Mouse (Mus musculus) hindbrain, embryonic 13.5 days (tissue): ENCODE measurements around the gene Gadd45gip1. TPM values are rescaled to one million over a fixed set of nuclear protein-coding genes. Genes with fewer than 3 reads are reported as not detected.
"Not testable (repeated sequence)": the region's sequence is repeated elsewhere in the genome, so short reads cannot be mapped to it uniquely, and the experiment has no call there.

Experiments used
- ATAC-seq: fragments of 200-750 bp; cut with Nextera tagmentation; 2 replicates; pipeline ENCODE4 v1.8.0; 2017; ENCODE audit warnings: moderate TSS enrichment; ENCODE audit not compliant: low FRiP score
- H3K27ac ChIP-seq: fragments of 300-500 bp; sonication (generic); 2 replicates; pipeline ENCODE4 v1.5.1; 2015; ENCODE audit warnings: inconsistent platforms, mild to moderate bottlenecking, moderate library complexity
- H3K27me3 ChIP-seq: fragments of 300-500 bp; sonication (generic); 2 replicates; pipeline ENCODE4 v1.6.1; 2015; ENCODE audit warnings: mild to moderate bottlenecking, inconsistent platforms
- H3K36me3 ChIP-seq: fragments of 300-500 bp; sonication (generic); 2 replicates; pipeline ENCODE4 v1.6.1; 2015; ENCODE audit warnings: mild to moderate bottlenecking, inconsistent platforms
- H3K4me1 ChIP-seq: fragments of 300-500 bp; sonication (generic); replicated peaks from 2 replicates; pipeline ENCODE4 v1.6.1; 2015; ENCODE audit warnings: inconsistent platforms
- H3K4me2 ChIP-seq: fragments of 300-500 bp; sonication (generic); 2 replicates; pipeline ENCODE4 v1.6.1; 2015; ENCODE audit warnings: inconsistent platforms, mild to moderate bottlenecking, moderate library complexity
- H3K4me3 ChIP-seq: fragments of 300-500 bp; sonication (generic); 2 replicates; pipeline ENCODE4 v1.5.1; 2015; ENCODE audit warnings: mild to moderate bottlenecking, inconsistent platforms
- H3K9ac ChIP-seq: fragments of 300-500 bp; sonication (generic); 2 replicates; pipeline ENCODE4 v1.6.1; 2015; ENCODE audit warnings: mild to moderate bottlenecking, inconsistent platforms
- H3K9me3 ChIP-seq: fragments of 300-500 bp; sonication (generic); 2 replicates; pipeline ENCODE4 v1.6.1; 2016; ENCODE audit warnings: inconsistent platforms
- WGBS: fragments of 180-500 bp; shearing (Covaris S2); methylation state at CpG from one replicate; pipeline ENCODE4 v1.1.7; 2015; 5-methylcytosine and 5-hydroxymethylcytosine counted together
- polyA plus RNA-seq: library from polyadenylated mRNA; unstranded; fragments of >200 nt; fragmentation: Nextera tagmentation; extraction: Ambion mirVana; gene quantifications from 2 replicates; pipeline ENCODE4 v1.2.1, GENCODE M21; 2015

Gadd45gip1 gene
- polyA plus RNA-seq, 1 experiment from 2014 or later, result 37.3 TPM

- H3K27ac ChIP-seq, result peak overlapping the region; percentile 80
- no peak overlapping the region for H3K4me2 ChIP-seq
- H3K9ac ChIP-seq, result peak overlapping the region; percentile 19; the same call in 1 of the 2 replicates
- H3K4me3 ChIP-seq, result no peak overlapping the region
- 0 out of 2 replicates have a peak, but pooled peaks cover 5% of the 10 kb centered on the region for H3K36me3 ChIP-seq
- H3K9me3 ChIP-seq, result no peaks in the 10 kb centered on the region
- ATAC-seq, result peak; percentile 41
- peaks cover 25% of the 10 kb centered on the region for H3K27me3 ChIP-seq
- WGBS, result 30% methylated on average over 19 of the region's 19 CpGs
- peaks cover 45% of the 10 kb centered on the region for H3K4me1 ChIP-seq
Measured at GRCm38 (mm10) chr8:84814555-84815441, 16.5 kb upstream of the Gadd45gip1 start.

GRCm38 (mm10) chr8:84815547-84815946 is 15.8 kb upstream of the Gadd45gip1 start:
- Histone ChIP-seq H3K4me3 (no peak overlapping the region), H3K36me3 (0 out of 2 replicates have a peak, but pooled peaks cover 5% of the 10 kb centered on the region), H3K4me1 (peaks cover 42% of the 10 kb centered on the region), H3K9ac (no peak overlapping the region), H3K9me3 (no peaks in the 10 kb centered on the region), H3K4me2 (no peak overlapping the region), H3K27me3 (peaks cover 25% of the 10 kb centered on the region), H3K27ac (peak overlapping the region; percentile 80)
- whole genome bisulfite sequencing, result 9% methylated on average over 9 of the region's 9 CpGs
- ATAC-seq, result peak; percentile 37; the same call in 1 of the 2 replicates

GRCm38 (mm10) chr8:84816117-84816516 is 15.2 kb upstream of the Gadd45gip1 start:
- Histone ChIP-seq H3K4me1 (peaks cover 37% of the 10 kb centered on the region), H3K4me3 (no peak overlapping the region), H3K27ac (peak overlapping the region; percentile 80), H3K36me3 (0 out of 2 replicates have a peak, but pooled peaks cover 5% of the 10 kb centered on the region), H3K9me3 (no peaks in the 10 kb centered on the region), H3K4me2 (no peak overlapping the region), H3K9ac (no peak overlapping the region), H3K27me3 (peaks cover 25% of the 10 kb centered on the region)
- no peak for ATAC-seq
- WGBS, result 77% methylated on average over 17 of the region's 17 CpGs

- 38% methylated on average over 3 of the region's 3 CpGs for WGBS
- Histone ChIP-seq H3K36me3 (no peaks in the 10 kb centered on the region), H3K27me3 (peaks cover 14% of the 10 kb centered on the region; the same call in 1 of the 2 replicates), H3K4me1 (peaks cover 16% of the 10 kb centered on the region), H3K4me3 (peak within 1 kb of the TSS; percentile 30), H3K4me2 (peak within 1 kb of the TSS; percentile 54), H3K9me3 (no peaks in the 10 kb centered on the region), H3K27ac (no peak within 1 kb of the TSS), H3K9ac (peak within 1 kb of the TSS; percentile 55)
- no peak for ATAC-seq
Measured at GRCm38 (mm10) chr8:84822723-84823122, 8.6 kb upstream of the Gadd45gip1 start, which contains the start of gene Dand5. Dand5 (minus strand) TSS chr8:84822823.

- peak; percentile 74 for ATAC-seq
- Histone ChIP-seq H3K27ac (no peak overlapping the region), H3K4me3 (peak overlapping the region; percentile 30), H3K9me3 (no peaks in the 10 kb centered on the region), H3K9ac (peak overlapping the region; percentile 55), H3K36me3 (no peaks in the 10 kb centered on the region), H3K4me2 (peak overlapping the region; percentile 54), H3K27me3 (peaks cover 14% of the 10 kb centered on the region; the same call in 1 of the 2 replicates), H3K4me1 (peaks cover 16% of the 10 kb centered on the region)
- under 1% methylated on average over 18 of the region's 18 CpGs for WGBS
Measured at GRCm38 (mm10) chr8:84823653-84824052, 7.7 kb upstream of the Gadd45gip1 start.

- Histone ChIP-seq H3K4me1 (peaks cover 16% of the 10 kb centered on the region), H3K9ac (no peak overlapping the region), H3K36me3 (no peaks in the 10 kb centered on the region), H3K9me3 (no peaks in the 10 kb centered on the region), H3K4me2 (no peak overlapping the region), H3K27ac (no peak overlapping the region), H3K27me3 (peaks cover 14% of the 10 kb centered on the region; the same call in 1 of the 2 replicates), H3K4me3 (no peak overlapping the region)
- WGBS, result 73% methylated on average over 4 of the region's 4 CpGs
- no peak for ATAC-seq
Measured at GRCm38 (mm10) chr8:84825636-84826035, 5.7 kb upstream of the Gadd45gip1 start.

GRCm38 (mm10) chr8:84826518-84826917 is 4.8 kb upstream of the Gadd45gip1 start:
- not testable (repeated sequence) for H3K4me3 ChIP-seq, H3K36me3 ChIP-seq, H3K9ac ChIP-seq, ATAC-seq, H3K27ac ChIP-seq, H3K9me3 ChIP-seq, H3K4me2 ChIP-seq
- Histone ChIP-seq H3K4me1 (peaks cover 16% of the 10 kb centered on the region), H3K27me3 (peaks cover 11% of the 10 kb centered on the region; the same call in 1 of the 2 replicates)
- WGBS, result 83% methylated on average over 2 of the region's 2 CpGs

- H3K4me1 ChIP-seq, result peaks cover 39% of the 10 kb centered on the region
- peak overlapping the region; percentile 98 for H3K27ac ChIP-seq
- H3K36me3 ChIP-seq, result peaks cover 33% of the 10 kb centered on the region
- peak overlapping the region; percentile 94 for H3K9ac ChIP-seq
- H3K4me2 ChIP-seq, result peak overlapping the region; percentile 68
- WGBS, result 1% methylated on average over 59 of the region's 59 CpGs
- H3K9me3 ChIP-seq, result no peaks in the 10 kb centered on the region
- peak overlapping the region; percentile 87 for H3K4me3 ChIP-seq
- ATAC-seq, result peak; percentile 72
- H3K27me3 ChIP-seq, result no peaks in the 10 kb centered on the region
Measured at GRCm38 (mm10) chr8:84832034-84832717, 854 bp downstream of the Gadd45gip1 start.

GRCm38 (mm10) chr8:84832759-84833742 is 1.7 kb downstream of the Gadd45gip1 start:
- Histone ChIP-seq H3K4me3 (peak overlapping the region; percentile 87), H3K9me3 (no peaks in the 10 kb centered on the region), H3K27ac (peak overlapping the region; percentile 98), H3K27me3 (no peaks in the 10 kb centered on the region), H3K9ac (peak overlapping the region; percentile 94), H3K36me3 (peaks cover 42% of the 10 kb centered on the region), H3K4me1 (peaks cover 39% of the 10 kb centered on the region), H3K4me2 (peak overlapping the region; percentile 68)
- WGBS, result 70% methylated on average over 10 of the region's 10 CpGs
- ATAC-seq, result no peak

GRCm38 (mm10) chr8:84834002-84834865 is 2.9 kb downstream of the Gadd45gip1 start:
- WGBS, result 86% methylated on average over 19 of the region's 19 CpGs
- Histone ChIP-seq H3K4me3 (no peak overlapping the region), H3K4me1 (peaks cover 45% of the 10 kb centered on the region), H3K27me3 (no peaks in the 10 kb centered on the region), H3K9me3 (no peaks in the 10 kb centered on the region), H3K36me3 (peaks cover 51% of the 10 kb centered on the region), H3K4me2 (0 out of 2 replicates have a peak overlapping the region, but pooled peaks have one; percentile 15), H3K27ac (peak overlapping the region; percentile 86), H3K9ac (no peak overlapping the region)
- no peak for ATAC-seq
